Mouse (Mus musculus) hindbrain, embryonic 16.5 days (tissue): Measurements from ENCODE around the gene Clnk. TPM values are rescaled to one million over a fixed set of nuclear protein-coding genes. Genes with fewer than 3 reads are reported as not detected.

Source experiments
- ATAC-seq: fragments of 200-750 bp; cut with Nextera tagmentation; 2 replicates; pipeline ENCODE4 v1.8.0; 2017; ENCODE audit warnings: moderate TSS enrichment, moderate library complexity
- H3K27ac ChIP-seq: fragments of 300-500 bp; sonication (generic); 2 replicates; pipeline ENCODE4 v1.5.1; 2014; ENCODE audit warnings: low read depth, mild to moderate bottlenecking, control low read depth, low read length, moderate library complexity
- H3K27me3 ChIP-seq: fragments of 300-500 bp; sonication (generic); replicated peaks from 2 replicates; pipeline ENCODE4 v1.6.1; 2014; ENCODE audit warnings: low read length; ENCODE audit not compliant: control insufficient read depth, insufficient read depth
- H3K36me3 ChIP-seq: fragments of 300-500 bp; sonication (generic); 2 replicates; pipeline ENCODE4 v1.6.1; 2014; ENCODE audit warnings: mild to moderate bottlenecking, low read length, moderate library complexity, mixed read lengths; ENCODE audit not compliant: control insufficient read depth, insufficient read depth
- H3K4me1 ChIP-seq: fragments of 300-500 bp; sonication (generic); 2 replicates; pipeline ENCODE4 v1.6.1; 2014; ENCODE audit warnings: low read depth, low read length; ENCODE audit not compliant: control insufficient read depth, insufficient read depth
- H3K4me2 ChIP-seq: fragments of 300-500 bp; sonication (generic); 2 replicates; pipeline ENCODE4 v1.6.1; 2014; ENCODE audit warnings: mild to moderate bottlenecking, low read length, control low read depth, moderate library complexity
- H3K4me3 ChIP-seq: fragments of 300-500 bp; sonication (generic); 2 replicates; pipeline ENCODE4 v1.5.1; 2014; ENCODE audit warnings: mild to moderate bottlenecking, low read length, control low read depth, moderate library complexity
- H3K9ac ChIP-seq: fragments of 300-500 bp; sonication (generic); 2 replicates; pipeline ENCODE4 v1.6.1; 2014; ENCODE audit warnings: low read depth, mild to moderate bottlenecking, control low read depth, low read length, moderate library complexity
- H3K9me3 ChIP-seq: fragments of 300-500 bp; sonication (generic); 2 replicates; pipeline ENCODE4 v1.6.1; 2014; ENCODE audit warnings: mild to moderate bottlenecking, low read length, moderate library complexity; ENCODE audit not compliant: control insufficient read depth
- WGBS: fragments of 180-500 bp; shearing (Covaris S2); extraction: QIAGEN DNeasy Blood & Tissue Kit; methylation state at CpG from one replicate; pipeline ENCODE4 v1.1.7; 2014; 5-methylcytosine and 5-hydroxymethylcytosine counted together
- polyA plus RNA-seq: library from polyadenylated mRNA; unstranded; fragments of >200 nt; fragmentation: Nextera tagmentation; extraction: Ambion mirVana; gene quantifications from 2 replicates; pipeline ENCODE4 v1.2.1, GENCODE M21; 2015

Clnk gene
- polyA plus RNA-seq, 1 experiment from 2014 or later: 0.20 TPM

DNA sequence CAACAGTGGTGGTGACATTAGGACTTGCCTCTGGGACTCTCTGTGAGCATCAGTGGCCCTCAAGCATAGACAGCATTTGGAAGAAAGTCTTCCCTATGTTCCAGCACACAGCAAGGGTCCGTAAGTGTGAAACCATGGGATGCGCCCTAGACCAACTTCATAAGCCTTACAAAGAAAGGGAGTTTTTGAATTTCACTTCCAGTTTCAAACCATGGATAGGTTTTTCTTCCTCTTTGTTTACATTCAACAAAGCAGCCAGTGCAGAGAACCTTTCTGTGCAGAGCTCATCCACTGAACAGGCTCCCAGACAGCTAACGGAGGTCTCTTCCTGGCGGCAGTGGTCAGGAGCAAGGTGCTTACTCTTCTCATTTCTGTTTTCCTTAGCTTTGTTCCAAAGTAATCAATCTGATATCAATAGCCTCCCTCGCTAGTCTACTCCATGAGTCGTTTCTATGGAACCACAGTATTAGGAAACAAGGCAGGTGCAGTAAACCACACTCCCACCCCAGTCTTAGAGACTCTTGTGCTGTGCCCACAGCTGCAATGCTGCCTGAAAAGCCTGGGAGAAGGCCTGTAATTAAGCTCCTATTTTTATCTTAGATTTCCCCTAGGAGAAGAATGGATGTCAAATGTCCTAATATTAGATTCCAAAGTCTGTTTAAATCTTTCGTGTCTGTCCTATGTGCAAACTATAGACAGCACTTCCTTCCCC is 169.1 kb downstream of the Clnk start:
- Histone ChIP-seq H3K27me3 (no peaks in the 10 kb centered on the region), H3K4me1 (no peaks in the 10 kb centered on the region)
- 86% methylated on average over 7 of the region's 7 CpGs for WGBS

GRCm38 (mm10) chr5:38702941-38703340 is 173.7 kb downstream of the Clnk start:
- Histone ChIP-seq H3K4me3 (no peak overlapping the region), H3K9me3 (no peaks in the 10 kb centered on the region), H3K36me3 (no peaks in the 10 kb centered on the region), H3K9ac (no peak overlapping the region), H3K4me2 (no peak overlapping the region), H3K27ac (no peak overlapping the region), H3K4me1 (no peaks in the 10 kb centered on the region), H3K27me3 (no peaks in the 10 kb centered on the region)
- 94% methylated on average over 6 of the region's 6 CpGs for whole genome bisulfite sequencing
- ATAC-seq: no peak

More for the DNA sequence above, 169.1 kb downstream of the Clnk start:
- ATAC-seq: no peak
- H3K9ac ChIP-seq: no peak overlapping the region
- H3K27ac ChIP-seq: no peak overlapping the region
- no peaks in the 10 kb centered on the region for H3K36me3 ChIP-seq
- no peak overlapping the region for H3K4me2 ChIP-seq
- H3K4me3 ChIP-seq: no peak overlapping the region
- no peaks in the 10 kb centered on the region for H3K9me3 ChIP-seq

DNA sequence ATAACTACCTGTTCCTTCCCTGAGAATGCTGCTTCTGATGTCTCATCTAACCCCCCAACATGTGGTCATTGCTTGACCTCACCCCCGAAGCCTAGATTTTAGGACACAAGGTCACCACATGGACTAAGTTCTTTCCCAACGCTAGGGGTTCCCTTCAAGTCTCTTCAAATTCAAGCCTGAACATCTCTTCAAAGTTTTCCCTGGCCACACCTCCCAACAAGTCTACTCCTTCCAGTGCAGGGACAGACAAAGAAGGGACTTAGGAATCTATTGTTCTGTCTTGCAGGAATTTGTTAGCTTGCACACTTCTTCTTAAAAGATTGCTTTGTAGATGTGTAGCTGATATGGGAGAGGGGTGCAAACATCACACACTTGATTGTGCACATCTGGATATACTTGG is 174.5 kb downstream of the Clnk start:
- no peaks in the 10 kb centered on the region for H3K27me3 ChIP-seq
- no peak overlapping the region for H3K4me2 ChIP-seq
- H3K27ac ChIP-seq: no peak overlapping the region
- no peaks in the 10 kb centered on the region for H3K4me1 ChIP-seq
- no peaks in the 10 kb centered on the region for H3K9me3 ChIP-seq
- 81% methylated on average over 2 of the region's 2 CpGs for WGBS
- no peaks in the 10 kb centered on the region for H3K36me3 ChIP-seq
- ATAC-seq: no peak
- H3K9ac ChIP-seq: no peak overlapping the region
- no peak overlapping the region for H3K4me3 ChIP-seq

- H3K9ac ChIP-seq: no peak overlapping the region
- H3K27me3 ChIP-seq: no peaks in the 10 kb centered on the region
- H3K36me3 ChIP-seq: no peaks in the 10 kb centered on the region
- H3K27ac ChIP-seq: no peak overlapping the region
- no peaks in the 10 kb centered on the region for H3K9me3 ChIP-seq
- WGBS: 67% methylated on average over 5 of the region's 5 CpGs
- no peak overlapping the region for H3K4me2 ChIP-seq
- H3K4me1 ChIP-seq: no peaks in the 10 kb centered on the region
- H3K4me3 ChIP-seq: no peak overlapping the region
- ATAC-seq: no peak
These were observed 178.1 kb downstream of the Clnk start for GRCm38 (mm10) chr5:38698466-38698865.

GRCm38 (mm10) chr5:38698046-38698445 is 178.6 kb downstream of the Clnk start:
- Histone ChIP-seq H3K36me3 (no peaks in the 10 kb centered on the region), H3K9me3 (no peaks in the 10 kb centered on the region), H3K27ac (no peak overlapping the region), H3K4me3 (no peak overlapping the region), H3K4me1 (no peaks in the 10 kb centered on the region), H3K4me2 (no peak overlapping the region), H3K27me3 (no peaks in the 10 kb centered on the region), H3K9ac (no peak overlapping the region)
- no peak for ATAC-seq
- 14% methylated on average over 3 of the region's 3 CpGs for WGBS

DNA sequence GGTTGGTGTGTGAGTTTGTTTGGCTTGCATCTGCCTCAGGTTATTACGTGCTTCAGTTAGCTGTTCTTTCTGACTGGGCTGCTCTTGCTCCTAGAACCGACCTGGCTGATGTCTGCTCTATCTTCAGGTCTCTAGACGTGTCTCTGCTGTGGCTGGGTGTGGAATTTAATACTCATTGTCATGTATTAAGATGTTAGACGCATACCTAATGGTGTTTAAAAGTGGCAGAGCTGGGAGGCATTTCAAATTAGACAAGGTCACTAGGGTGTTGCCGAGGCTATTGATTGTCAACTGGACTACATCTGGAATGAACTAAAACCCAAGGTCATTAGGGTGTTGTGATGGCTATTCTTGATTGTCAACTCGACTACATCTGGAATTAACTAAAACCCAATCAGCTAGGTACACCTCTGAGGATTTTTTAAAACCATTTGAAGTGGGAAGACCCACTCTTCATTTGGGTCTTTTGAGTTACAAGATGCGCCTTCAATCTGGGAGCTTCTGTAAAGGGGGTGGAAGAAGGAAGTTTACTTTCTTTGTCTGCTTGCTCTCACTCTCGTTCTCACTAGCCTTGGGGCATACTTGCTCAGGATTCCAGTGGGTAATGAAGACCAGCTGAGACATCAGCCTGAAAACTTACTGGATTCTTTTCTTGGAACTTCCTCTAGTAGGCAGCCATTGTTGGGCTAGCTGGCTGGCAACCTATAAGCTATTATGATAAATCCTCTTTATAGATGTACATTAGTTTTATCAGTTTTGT is 179.8 kb downstream of the Clnk start:
- Histone ChIP-seq H3K4me2 (no peak overlapping the region), H3K4me1 (no peaks in the 10 kb centered on the region), H3K9me3 (no peaks in the 10 kb centered on the region), H3K27ac (no peak overlapping the region), H3K9ac (no peak overlapping the region), H3K36me3 (no peaks in the 10 kb centered on the region), H3K27me3 (no peaks in the 10 kb centered on the region), H3K4me3 (no peak overlapping the region)
- WGBS: 62% methylated on average over 8 of the region's 8 CpGs
- no peak for ATAC-seq

DNA sequence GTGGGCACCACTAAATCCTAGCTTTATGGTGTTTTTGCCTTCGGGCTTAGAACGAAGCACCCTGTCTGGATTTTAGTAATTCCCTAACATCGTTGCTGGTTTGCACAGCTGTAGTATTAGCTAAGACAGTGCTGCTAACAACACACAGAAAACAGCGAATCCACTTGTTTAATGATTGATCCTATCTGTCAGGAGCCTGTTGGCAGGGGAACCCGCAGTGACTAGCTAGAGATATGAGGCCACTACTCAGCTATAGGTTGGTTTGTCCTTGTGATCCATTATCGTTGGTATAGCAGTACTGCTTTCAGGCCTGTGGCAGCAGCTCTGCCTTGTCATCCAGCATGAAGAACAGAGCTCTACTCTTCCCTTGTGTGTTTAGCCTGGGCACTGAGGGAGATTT is 183.8 kb downstream of the Clnk start:
- H3K27me3 ChIP-seq: no peaks in the 10 kb centered on the region
- WGBS: 86% methylated on average over 6 of the region's 6 CpGs
- ATAC-seq: no peak
- no peak overlapping the region for H3K4me2 ChIP-seq
- H3K27ac ChIP-seq: no peak overlapping the region
- H3K36me3 ChIP-seq: no peaks in the 10 kb centered on the region
- H3K9me3 ChIP-seq: no peaks in the 10 kb centered on the region
- no peak overlapping the region for H3K4me3 ChIP-seq
- no peaks in the 10 kb centered on the region for H3K4me1 ChIP-seq
- H3K9ac ChIP-seq: no peak overlapping the region

DNA sequence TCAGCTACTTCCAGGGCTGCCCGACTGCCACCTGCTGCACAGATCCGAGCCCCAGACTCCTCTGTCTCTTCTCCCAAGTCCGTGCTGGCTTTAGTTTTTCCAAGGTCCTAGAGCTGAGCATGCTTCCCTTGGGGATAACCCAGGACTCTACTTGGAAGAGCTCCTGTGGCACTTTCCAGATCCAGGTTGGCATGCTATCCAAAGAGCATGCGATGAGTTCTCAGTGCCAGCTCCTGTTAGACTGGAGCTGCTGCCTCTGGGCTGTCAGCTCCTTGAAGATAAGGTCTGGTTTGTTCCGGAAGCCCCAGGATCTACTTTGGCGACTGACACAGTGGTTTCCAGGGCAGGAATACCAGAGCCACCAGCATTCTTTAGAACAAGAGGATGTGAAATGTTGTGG is 187.4 kb downstream of the Clnk start:
- ATAC-seq: no peak
- WGBS: 90% methylated on average over 6 of the region's 6 CpGs
- H3K4me3 ChIP-seq: no peak overlapping the region
- no peaks in the 10 kb centered on the region for H3K36me3 ChIP-seq
- no peaks in the 10 kb centered on the region for H3K9me3 ChIP-seq
- no peak overlapping the region for H3K9ac ChIP-seq
- H3K27me3 ChIP-seq: no peaks in the 10 kb centered on the region
- H3K4me1 ChIP-seq: no peaks in the 10 kb centered on the region
- H3K4me2 ChIP-seq: no peak overlapping the region
- H3K27ac ChIP-seq: no peak overlapping the region

DNA sequence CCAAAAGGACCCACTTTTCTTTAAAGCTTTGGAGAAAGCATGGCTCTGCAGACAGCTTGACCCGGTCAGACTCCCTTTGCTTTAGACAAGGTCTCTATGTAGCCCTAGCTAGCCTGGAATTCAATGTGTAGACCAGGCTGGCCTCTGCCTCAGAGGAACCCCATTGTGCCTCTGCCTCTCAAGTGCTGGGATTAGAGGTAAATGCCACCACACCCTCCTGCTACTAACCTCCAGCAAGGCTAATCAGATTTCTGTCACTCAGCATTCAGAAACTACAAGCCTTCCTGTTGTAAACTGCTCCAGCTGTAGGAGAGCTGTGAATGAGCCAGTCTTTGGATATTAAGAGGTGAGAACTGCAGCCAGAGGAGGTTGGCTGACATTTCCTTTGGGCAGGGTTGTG is 188.9 kb downstream of the Clnk start:
- H3K27me3 ChIP-seq: no peaks in the 10 kb centered on the region
- H3K9ac ChIP-seq: no peak overlapping the region
- WGBS: 93% methylated on average over 1 of the region's 1 CpGs
- no peak overlapping the region for H3K27ac ChIP-seq
- no peak for ATAC-seq
- H3K36me3 ChIP-seq: peaks cover 3% of the 10 kb centered on the region
- H3K9me3 ChIP-seq: peaks cover 3% of the 10 kb centered on the region; the same call in 1 of the 2 replicates
- no peak overlapping the region for H3K4me2 ChIP-seq
- peaks cover 8% of the 10 kb centered on the region for H3K4me1 ChIP-seq
- no peak overlapping the region for H3K4me3 ChIP-seq
